Mouse (Mus musculus) bone marrow, adult 2 months (tissue): ENCODE results near the gene Clcn2.

ENCODE experiments used
- CTCF ChIP-seq: fragments of 200-500 bp; IDR thresholded peaks from 2 replicates; pipeline ENCODE4 v1.5.1; 2011; ENCODE audit warnings: low read length, control low read depth; ENCODE audit not compliant: control insufficient read depth, insufficient read depth
- POLR2A ChIP-seq: fragments of 200-500 bp; IDR thresholded peaks from 2 replicates; pipeline ENCODE4 v1.6.1; 2011; ENCODE audit warnings: low read depth, mild to moderate bottlenecking, control low read depth, low read length, borderline replicate concordance; ENCODE audit not compliant: control insufficient read depth

GRCm38 (mm10) chr16:20706407-20707055 is 11.0 kb downstream of the Clcn2 start:
- TF ChIP-seq POLR2A = no peak
- no peak for TF ChIP-seq CTCF
